Mouse (Mus musculus) heart, adult 2 months (tissue): ENCODE data around the gene Gck.

ENCODE experiments used
- CTCF ChIP-seq: fragments of 200-600 bp; IDR thresholded peaks from 2 replicates; pipeline ENCODE4 v1.8.1; 2022; ENCODE audit warnings: antibody characterized with exemption, mild to moderate bottlenecking, moderate library complexity
- EP300 ChIP-seq: fragments of 200-500 bp; IDR thresholded peaks from 2 replicates; pipeline ENCODE4 v1.6.1; 2011; ENCODE audit warnings: low read depth, low read length, control low read depth; ENCODE audit not compliant: insufficient read depth
- POLR2A ChIP-seq: fragments of 200-500 bp; IDR thresholded peaks from 2 replicates; pipeline ENCODE4 v1.6.1; 2011; ENCODE audit warnings: mild to moderate bottlenecking, low read depth, low read length, control low read depth; ENCODE audit not compliant: insufficient read depth

- no peak for TF ChIP-seq CTCF
- no peak for TF ChIP-seq POLR2A
- TF ChIP-seq EP300 = no peak
These were observed 31.8 kb downstream of the Gck start for GRCm38 (mm10) chr11:5918111-5918510.
